Comparison of ENCODE assay signal across 12 mouse cellular contexts in genomic region chr13:114636731-114637130, GRCm38 (mm10).
DNase-seq lines count a peak whose midpoint lies in the region; TF ChIP-seq lines count a peak whose summit lies in the region.
"Had no signal": no experiment of that assay in that cellular context is flagged by ENCODE, and none has a peak within 500 bp of the region (broad histone marks: within the 10 kb centered on the region; RNA-seq: fewer than 3 reads in every experiment).

No protein-coding gene starts in this region.

- WGBS in kidney, adult 2 months = 62% methylated on average over 4 of the region's 4 CpGs

- intact Hi-C loops in gastrocnemius, postnatal 14 days (cut with DNase I; ENCODE audit: low total_unique reads) = no loop called here

- TF ChIP-seq CTCF in kidney, adult 2 months (conservative IDR thresholded peaks at IDR 0.05; ENCODE audit: insufficient read depth, insufficient read length, low read depth, low read length) = no peak

- DNase-seq in adrenal gland, adult (ENCODE audit: inconsistent age in 2 of 2, low spot score in 1 of 2) = peak; percentile 52 to 67
- DNase-seq in adrenal gland, postnatal 4 days (ENCODE audit: low spot score in 2 of 2) = no peak
- DNase-seq in kidney, adult 2 months = peak; percentile 67
- no peak for DNase-seq in kidney, postnatal 4 days
- DNase-seq in NIH3T3 (ENCODE audit: low read depth) = peak; percentile 45
- DNase-seq in gastrocnemius, postnatal 14 days = peak; percentile 25
- DNase-seq in right cerebral cortex, postnatal 10 days (ENCODE audit: low spot score in 2 of 2) = no peak
- no peak for DNase-seq in thymus, postnatal 14 days
- DNase-seq: forebrain, postnatal 0 days had no signal

- no peaks in the 10 kb centered on the region for H3K36me3 ChIP-seq in kidney, adult 2 months (ENCODE audit: control insufficient read depth, insufficient read depth, low read length)

- H3K27me3 ChIP-seq in kidney, adult 2 months (replicated peaks; ENCODE audit: control insufficient read depth, insufficient read depth, low read length) = no peaks in the 10 kb centered on the region
- H3K27me3 ChIP-seq: megakaryocyte, embryonic 14.5 days had no signal

- no peak overlapping the region for H3K4me3 ChIP-seq in kidney, adult 2 months (ENCODE audit: insufficient read depth, low read depth, low read length)
- H3K4me3 ChIP-seq: megakaryocyte, embryonic 14.5 days had no signal

- no peak overlapping the region for H3K27ac ChIP-seq in kidney, adult 2 months (ENCODE audit: insufficient read depth, low read depth, low read length)
- H3K27ac ChIP-seq: kidney, postnatal 0 days; liver, embryonic 14.5 days had no signal

- TF ChIP-seq POLR2A in kidney, adult 2 months (IDR thresholded peaks at IDR 0.05; ENCODE audit: low read depth, low read length) = no peak

- no peaks in the 10 kb centered on the region for H3K4me1 ChIP-seq in kidney, adult 2 months (ENCODE audit: control insufficient read depth, insufficient read depth, low read length)
- H3K4me1 ChIP-seq: megakaryocyte, embryonic 14.5 days had no signal

Comparison
In these comparisons a context has a peak if more than half of its experiments do, and no peak if none do; other contexts are left out.
1. DNase-seq: peak in adrenal gland, adult (2 of 2), kidney, adult 2 months (single experiment), NIH3T3 (single experiment) and gastrocnemius, postnatal 14 days (single experiment); none in adrenal gland, postnatal 4 days (0 of 2), kidney, postnatal 4 days (0 of 2), right cerebral cortex, postnatal 10 days (0 of 2) and thymus, postnatal 14 days (single experiment).